Mouse (Mus musculus): ENCODE measurements around the gene Chad.

The Chad gene

DNA sequence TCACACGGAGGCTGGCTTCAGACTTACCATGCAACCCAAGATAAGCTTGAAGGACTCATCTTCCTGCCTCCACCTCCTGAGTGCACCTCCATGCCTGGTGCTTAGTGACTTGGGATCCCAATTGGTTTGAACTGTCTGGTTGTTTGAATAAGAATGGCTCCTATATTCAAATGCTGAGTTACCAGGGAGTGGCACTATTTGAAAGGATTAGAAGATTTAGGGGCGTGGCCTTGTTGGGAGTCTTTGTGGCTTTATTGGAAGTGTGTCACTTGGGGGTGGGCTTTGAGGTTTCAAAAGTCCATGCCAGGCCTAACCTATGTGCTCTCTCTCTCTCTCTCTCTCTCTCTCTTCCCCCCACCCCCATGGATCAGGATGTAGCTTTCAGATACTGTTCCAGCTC is 52.8 kb downstream of the Chad start:
- no peak for DNase-seq (ENCODE audit: extremely low read depth, low read depth, low spot score)

Data from fat pad, adult 2 months (tissue).